Mouse (Mus musculus) right cerebral cortex, postnatal 10 days (tissue): Measurements from ENCODE around the gene Primpol.
A peak's percentile ranks its signal among the peaks of the same experiment; 100 is the strongest.
"Not testable (repeated sequence)": the region's sequence is repeated elsewhere in the genome, so short reads cannot be mapped to it uniquely, and the experiment has no call there.

ENCODE experiments used
- DNase-seq, 2 experiments: peaks; one replicate each; pipeline ENCODE4 v3.0.0; 2021; ENCODE audit warnings: low spot score in 2 of 2

Primpol gene

GRCm38 (mm10) chr8:46603587-46603986 lies 13.4 kb downstream of the Primpol start:
- no peak for DNase-seq

GRCm38 (mm10) chr8:46600959-46601707 lies 15.9 kb downstream of the Primpol start:
- DNase-seq: no peak

- DNase-seq: no peak
These were observed 17.6 kb downstream of the Primpol start for GRCm38 (mm10) chr8:46599314-46599904.

- no peak for DNase-seq
These were observed 18.3 kb downstream of the Primpol start for GRCm38 (mm10) chr8:46598753-46599152.

GRCm38 (mm10) chr8:46598114-46598513 lies 18.9 kb downstream of the Primpol start:
- no peak for DNase-seq

- DNase-seq: no peak
These were observed 19.6 kb downstream of the Primpol start for GRCm38 (mm10) chr8:46597411-46597810.

GRCm38 (mm10) chr8:46596530-46596929 lies 20.5 kb downstream of the Primpol start:
- DNase-seq: no peak

- DNase-seq: peak; percentile 34 to 49
These were observed 21.4 kb downstream of the Primpol start for GRCm38 (mm10) chr8:46595593-46595992.

- no peak for DNase-seq
These were observed 23.2 kb downstream of the Primpol start for GRCm38 (mm10) chr8:46593772-46594171.

- DNase-seq: no peak
These were observed 23.9 kb downstream of the Primpol start for GRCm38 (mm10) chr8:46593067-46593466.

GRCm38 (mm10) chr8:46588663-46589062 lies 28.3 kb downstream of the Primpol start:
- no peak for DNase-seq

- no peak for DNase-seq
These were observed 29.1 kb downstream of the Primpol start for GRCm38 (mm10) chr8:46587911-46588310.

- no peak for DNase-seq
These were observed 31.4 kb downstream of the Primpol start for GRCm38 (mm10) chr8:46585576-46585975.

GRCm38 (mm10) chr8:46584328-46584727 lies 32.7 kb downstream of the Primpol start:
- DNase-seq: not testable (repeated sequence)

GRCm38 (mm10) chr8:46578794-46579193 lies 38.2 kb downstream of the Primpol start:
- no peak for DNase-seq

- DNase-seq: no peak
These were observed 43.0 kb downstream of the Primpol start for GRCm38 (mm10) chr8:46573964-46574363.

- DNase-seq: no peak
These were observed 43.6 kb downstream of the Primpol start for GRCm38 (mm10) chr8:46573446-46573845.

GRCm38 (mm10) chr8:46570673-46571072 lies 46.3 kb downstream of the Primpol start:
- no peak for DNase-seq

- no peak for DNase-seq
These were observed 47.2 kb downstream of the Primpol start for GRCm38 (mm10) chr8:46569659-46570441.

- no peak for DNase-seq
These were observed 48.1 kb downstream of the Primpol start for GRCm38 (mm10) chr8:46568942-46569341.

- no peak for DNase-seq
These were observed 49.1 kb downstream of the Primpol start for GRCm38 (mm10) chr8:46567946-46568345.

GRCm38 (mm10) chr8:46566914-46567529 lies 50.0 kb downstream of the Primpol start:
- DNase-seq: peak; percentile 81 to 89
